Mouse (Mus musculus) heart, embryonic 14.5 days (tissue): ENCODE measurements at regions not wholly inside any gene's neighbourhood (a gene's known extent, or its start where the extent isn't known, plus 50 kb on each side); places are given as distances from the start of the nearest gene placed in this dataset.

Experiments
- ATAC-seq: fragments of 200-750 bp; cut with Nextera tagmentation; 2 replicates; pipeline ENCODE4 v1.8.0; 2017; ENCODE audit warnings: low read depth, moderate TSS enrichment; ENCODE audit not compliant: insufficient number of reproducible peaks, insufficient read depth, low FRiP score
- H3K27ac ChIP-seq, 2 experiments: fragments of 200-500 bp in 1 of 2; fragments of 300-500 bp in 1 of 2; sonication (generic) in 1 of 2; replicated peaks in 1 of 2; 2 replicates each; pipeline ENCODE4 v1.5.1; 2012 to 2014; ENCODE audit warnings: low read depth in 2 of 2, low read length in 2 of 2, control low read depth in 1 of 2, mild to moderate bottlenecking in 1 of 2, mixed read lengths in 1 of 2; ENCODE audit not compliant: control insufficient read depth in 1 of 2, insufficient read depth in 1 of 2
- H3K27me3 ChIP-seq: fragments of 300-500 bp; sonication (generic); 2 replicates; pipeline ENCODE4 v1.6.1; 2014; ENCODE audit warnings: mild to moderate bottlenecking, low read length, control low read depth; ENCODE audit not compliant: control insufficient read depth, insufficient read depth
- H3K36me3 ChIP-seq: fragments of 300-500 bp; sonication (generic); 2 replicates; pipeline ENCODE4 v1.6.1; 2014; ENCODE audit warnings: mild to moderate bottlenecking, control low read depth, low read length, mixed read lengths; ENCODE audit not compliant: control insufficient read depth, insufficient read depth
- H3K4me1 ChIP-seq, 2 experiments: fragments of 200-500 bp in 1 of 2; fragments of 300-500 bp in 1 of 2; sonication (generic) in 1 of 2; 2 replicates each; pipeline ENCODE4 v1.6.1; 2012 to 2014; ENCODE audit warnings: low read length in 2 of 2, control low read depth in 1 of 2, mixed read lengths in 1 of 2; ENCODE audit not compliant: control insufficient read depth in 2 of 2, insufficient read depth in 2 of 2
- H3K4me2 ChIP-seq: fragments of 300-500 bp; sonication (generic); 2 replicates; pipeline ENCODE4 v1.6.1; 2014; ENCODE audit warnings: mild to moderate bottlenecking, low read length
- H3K4me3 ChIP-seq, 2 experiments: fragments of 200-500 bp in 1 of 2; fragments of 300-500 bp in 1 of 2; sonication (generic) in 1 of 2; 2 replicates each; pipeline ENCODE4 v1.5.1; 2012 to 2014; ENCODE audit warnings: low read length in 2 of 2, mild to moderate bottlenecking in 2 of 2, control low read depth in 1 of 2, low read depth in 1 of 2, moderate library complexity in 1 of 2; ENCODE audit not compliant: control insufficient read depth in 1 of 2, insufficient read depth in 1 of 2
- H3K9ac ChIP-seq: fragments of 300-500 bp; sonication (generic); 2 replicates; pipeline ENCODE4 v1.6.1; 2014; ENCODE audit warnings: mild to moderate bottlenecking, low read length
- H3K9me3 ChIP-seq: fragments of 300-500 bp; sonication (generic); 2 replicates; pipeline ENCODE4 v1.6.1; 2016; ENCODE audit warnings: low read length, control low read depth; ENCODE audit not compliant: control insufficient read depth
- WGBS: fragments of 180-500 bp; shearing (Covaris S2); extraction: QIAGEN DNeasy Blood & Tissue Kit; methylation state at CpG from one replicate; pipeline ENCODE4 v1.1.7; 2014; 5-methylcytosine and 5-hydroxymethylcytosine counted together

GRCm38 (mm10) chr9:95331275-95331674, 75.2 kb downstream of the Chst2 start:
- ATAC-seq, result no peak
- no peak overlapping the region for H3K4me3 ChIP-seq
- WGBS, result 75% methylated on average over 2 of the region's 2 CpGs

DNA sequence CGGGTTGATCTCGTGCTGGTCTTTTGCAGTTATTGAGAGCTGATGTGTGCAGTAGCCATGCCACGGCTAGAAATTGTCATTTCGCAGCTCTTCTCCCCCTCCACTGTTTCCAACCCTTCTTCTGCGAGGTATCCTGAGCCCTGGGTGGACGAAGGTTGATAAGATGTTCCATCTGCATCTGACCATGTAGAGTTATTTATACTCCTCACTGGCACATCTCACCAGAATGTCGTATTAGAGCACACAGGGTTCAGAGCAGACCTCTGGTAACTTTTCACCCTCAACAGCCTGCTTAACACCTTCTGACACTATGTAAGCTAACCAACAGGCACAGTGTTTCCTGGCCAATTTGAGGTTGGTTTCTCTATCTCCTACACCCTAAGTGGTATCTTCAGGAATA, 76.4 kb downstream of the Chst2 start:
- WGBS, result 64% methylated on average over 7 of the region's 7 CpGs
- no peaks in the 10 kb centered on the region for H3K36me3 ChIP-seq
- no peaks in the 10 kb centered on the region for H3K27me3 ChIP-seq
- no peaks in the 10 kb centered on the region for H3K9me3 ChIP-seq
- no peak overlapping the region for H3K4me2 ChIP-seq
- H3K4me1 ChIP-seq, result no peaks in the 10 kb centered on the region
- no peak overlapping the region for H3K9ac ChIP-seq
- H3K27ac ChIP-seq, result no peak overlapping the region
- ATAC-seq, result no peak
- no peak overlapping the region for H3K4me3 ChIP-seq

More at GRCm38 (mm10) chr9:95331275-95331674, 75.2 kb downstream of the Chst2 start:
- Histone ChIP-seq H3K27ac (no peak overlapping the region), H3K9me3 (no peaks in the 10 kb centered on the region), H3K27me3 (no peaks in the 10 kb centered on the region), H3K4me1 (no peaks in the 10 kb centered on the region), H3K9ac (no peak overlapping the region), H3K36me3 (no peaks in the 10 kb centered on the region), H3K4me2 (no peak overlapping the region)

DNA sequence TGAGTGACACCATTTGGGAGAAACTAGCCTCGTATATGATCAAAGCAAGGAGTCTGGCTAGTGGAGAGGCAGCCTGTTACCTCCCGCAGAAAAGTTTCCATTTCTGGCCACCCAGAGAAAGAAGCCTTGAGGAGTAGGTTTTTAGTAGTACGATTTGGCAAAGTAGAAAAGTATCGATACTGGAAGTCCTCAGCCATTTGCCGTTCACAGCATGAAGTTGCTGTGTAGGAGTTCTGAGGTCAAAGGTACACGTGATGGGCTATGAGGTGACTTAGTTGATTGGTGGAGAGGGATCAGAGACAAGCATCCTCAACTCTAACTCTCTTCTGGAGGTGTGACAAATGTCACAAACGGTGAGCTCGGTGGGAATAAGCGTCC, 77.5 kb downstream of the Chst2 start:
- Histone ChIP-seq H3K9me3 (no peaks in the 10 kb centered on the region), H3K36me3 (no peaks in the 10 kb centered on the region), H3K4me1 (no peaks in the 10 kb centered on the region), H3K4me3 (no peak overlapping the region), H3K9ac (no peak overlapping the region), H3K27me3 (no peaks in the 10 kb centered on the region), H3K27ac (no peak overlapping the region), H3K4me2 (no peak overlapping the region)
- WGBS, result 47% methylated on average over 9 of the region's 9 CpGs
- no peak for ATAC-seq

DNA sequence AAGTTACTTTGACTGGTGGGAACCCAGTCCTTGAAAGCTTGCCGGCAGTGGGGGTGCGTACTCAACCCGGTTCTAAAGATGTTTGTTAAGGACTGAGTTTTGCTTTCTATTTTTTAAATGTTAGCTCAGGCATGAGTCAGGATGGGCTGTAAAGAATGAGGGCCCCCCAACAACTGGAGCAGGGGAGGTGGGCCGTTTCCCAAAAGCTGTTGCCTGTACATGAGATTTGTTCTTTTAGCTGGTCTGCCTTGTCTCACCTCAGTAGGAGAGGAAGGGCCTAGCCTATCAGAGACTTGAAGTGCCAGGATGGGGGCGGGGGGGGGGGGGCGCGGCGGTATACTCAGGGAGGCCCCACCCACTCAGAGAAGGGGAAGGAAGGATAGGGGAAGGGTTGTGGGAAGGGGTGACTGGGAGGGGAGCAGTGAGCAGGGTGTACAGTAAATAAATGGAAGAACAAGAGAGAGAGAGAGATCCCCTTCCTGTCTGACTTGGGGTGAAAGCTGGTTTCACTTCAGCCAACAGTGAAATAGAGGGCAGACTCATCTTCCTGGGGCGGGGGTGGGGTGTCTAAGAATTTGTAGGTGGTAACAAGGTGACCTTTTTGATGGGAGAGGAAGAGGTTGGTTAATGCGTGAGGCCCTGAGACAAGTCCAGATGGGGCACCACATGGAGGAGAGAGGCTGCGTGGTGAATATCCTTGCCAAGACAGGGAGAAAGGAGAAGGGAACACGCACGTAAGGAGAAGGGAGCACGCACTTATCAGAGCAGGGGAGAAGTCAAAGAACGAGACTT, 78.1 kb downstream of the Chst2 start:
- no peak overlapping the region for H3K4me2 ChIP-seq
- 0 out of 2 replicates have a peak, but pooled peaks have one; percentile 26 for ATAC-seq
- WGBS, result 48% methylated on average over 12 of the region's 15 CpGs

DNA sequence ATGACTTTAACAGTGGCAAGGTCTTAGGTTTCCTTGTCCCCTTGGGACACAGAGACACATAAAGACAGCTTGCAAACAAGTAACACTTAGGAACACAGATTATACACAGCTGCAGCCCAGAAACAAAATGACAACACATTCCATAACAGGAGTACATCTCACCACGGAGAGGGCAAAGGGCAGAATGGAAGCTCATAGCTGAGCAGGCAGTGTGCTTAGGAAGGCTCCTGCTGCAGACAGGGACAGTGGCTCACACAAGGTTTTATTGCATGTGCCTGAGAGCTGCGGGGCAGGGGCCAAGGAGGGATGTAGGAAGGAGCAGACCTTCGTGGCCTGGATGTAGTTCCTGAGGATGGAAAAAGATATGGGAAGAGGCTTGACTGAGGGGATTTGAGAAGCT, 78.8 kb downstream of the Chst2 start:
- H3K36me3 ChIP-seq, result no peaks in the 10 kb centered on the region
- H3K4me2 ChIP-seq, result no peak overlapping the region
- 42% methylated on average over 3 of the region's 3 CpGs for WGBS
- H3K9ac ChIP-seq, result no peak overlapping the region
- H3K4me3 ChIP-seq, result no peak overlapping the region
- no peaks in the 10 kb centered on the region for H3K27me3 ChIP-seq
- H3K9me3 ChIP-seq, result no peaks in the 10 kb centered on the region
- H3K4me1 ChIP-seq, result no peaks in the 10 kb centered on the region
- no peak for ATAC-seq
- H3K27ac ChIP-seq, result no peak overlapping the region

More for the DNA sequence above, 78.1 kb downstream of the Chst2 start:
- Histone ChIP-seq H3K4me3 (no peak overlapping the region), H3K27me3 (no peaks in the 10 kb centered on the region), H3K36me3 (no peaks in the 10 kb centered on the region), H3K9me3 (no peaks in the 10 kb centered on the region), H3K27ac (no peak overlapping the region), H3K9ac (no peak overlapping the region), H3K4me1 (no peaks in the 10 kb centered on the region)

DNA sequence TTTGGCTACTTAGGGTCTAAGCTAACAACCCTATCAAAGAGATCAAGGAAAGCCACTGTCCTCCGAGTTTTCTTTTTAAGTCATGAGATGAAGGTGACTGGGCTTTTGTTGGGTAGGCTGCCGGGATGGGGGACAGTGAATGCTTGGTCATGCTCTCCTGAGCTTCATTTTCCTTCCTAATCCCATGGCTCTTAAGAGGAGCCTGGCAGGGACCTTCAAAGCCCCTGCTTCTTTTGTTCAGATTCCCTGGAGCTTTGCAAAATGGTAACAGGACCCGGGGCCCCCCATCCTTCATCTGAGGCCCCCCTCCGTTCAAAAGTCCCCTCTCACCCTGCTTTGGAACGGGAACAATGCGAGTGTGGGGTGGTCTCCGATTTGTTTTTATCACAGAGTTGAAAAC, 82.9 kb downstream of the Chst2 start:
- whole genome bisulfite sequencing, result 59% methylated on average over 7 of the region's 7 CpGs
- no peak overlapping the region for H3K27ac ChIP-seq
- no peak overlapping the region for H3K9ac ChIP-seq
- H3K4me1 ChIP-seq, result no peaks in the 10 kb centered on the region
- H3K27me3 ChIP-seq, result no peaks in the 10 kb centered on the region
- H3K9me3 ChIP-seq, result no peaks in the 10 kb centered on the region
- H3K4me3 ChIP-seq, result no peak overlapping the region
- H3K36me3 ChIP-seq, result no peaks in the 10 kb centered on the region
- no peak for ATAC-seq
- H3K4me2 ChIP-seq, result no peak overlapping the region

- H3K9ac ChIP-seq, result no peak overlapping the region
- WGBS, result 79% methylated on average over 5 of the region's 5 CpGs
- H3K9me3 ChIP-seq, result no peaks in the 10 kb centered on the region
- no peak for ATAC-seq
- H3K4me2 ChIP-seq, result no peak overlapping the region
- no peaks in the 10 kb centered on the region for H3K27me3 ChIP-seq
- no peaks in the 10 kb centered on the region for H3K36me3 ChIP-seq
- H3K27ac ChIP-seq, result no peak overlapping the region
- H3K4me1 ChIP-seq, result no peaks in the 10 kb centered on the region
- H3K4me3 ChIP-seq, result no peak overlapping the region
Measured at GRCm38 (mm10) chr9:95322893-95323292, 83.6 kb downstream of the Chst2 start.

- H3K9me3 ChIP-seq, result no peaks in the 10 kb centered on the region
- no peaks in the 10 kb centered on the region for H3K36me3 ChIP-seq
- no peak overlapping the region for H3K9ac ChIP-seq
- H3K4me2 ChIP-seq, result no peak overlapping the region
- WGBS, result 79% methylated on average over 2 of the region's 2 CpGs
- no peak overlapping the region for H3K27ac ChIP-seq
- H3K4me1 ChIP-seq, result no peaks in the 10 kb centered on the region
- no peak for ATAC-seq
- H3K4me3 ChIP-seq, result no peak overlapping the region
- H3K27me3 ChIP-seq, result no peaks in the 10 kb centered on the region
Measured at GRCm38 (mm10) chr9:95322031-95322430, 84.5 kb downstream of the Chst2 start.
